Mouse (Mus musculus) spleen, adult 2 months (tissue): ENCODE results near the gene Egfr.

Experiments
- CTCF ChIP-seq: fragments of 200-500 bp; IDR thresholded peaks from 2 replicates; pipeline ENCODE4 v1.5.1; 2011; ENCODE audit warnings: mild to moderate bottlenecking, inconsistent platforms; ENCODE audit not compliant: insufficient read depth, insufficient read length, insufficient replicate concordance; ENCODE audit errors: extremely low read depth
- POLR2A ChIP-seq: fragments of 200-500 bp; IDR thresholded peaks from 2 replicates; pipeline ENCODE4 v1.6.1; 2011; ENCODE audit warnings: low read depth, low read length, inconsistent platforms

DNA sequence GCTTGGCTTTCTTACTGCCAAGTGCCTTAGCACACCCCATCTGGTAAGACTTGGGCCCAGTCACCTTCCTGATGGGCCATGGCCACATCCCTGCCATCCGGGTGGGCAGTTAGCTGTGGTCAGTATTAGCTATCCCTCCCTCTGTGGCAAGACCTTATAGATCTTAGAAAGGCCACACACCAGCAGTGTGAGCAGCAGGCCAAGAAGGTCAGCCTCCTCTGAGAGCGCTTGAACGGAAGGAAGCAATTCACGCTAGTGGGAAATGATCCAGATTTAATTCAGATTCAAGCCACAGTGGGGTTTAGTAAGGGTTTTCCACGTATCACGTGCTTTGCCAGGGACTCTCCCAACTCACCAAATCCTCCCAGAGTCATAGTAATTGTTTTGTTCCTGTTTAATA, 96.9 kb downstream of the Egfr start:
- no peak for TF ChIP-seq CTCF
- TF ChIP-seq POLR2A = no peak
